Mouse (Mus musculus): ENCODE results near the gene Slc38a5.

GRCm38 (mm10) chrX:8271083-8271820 is at the start of gene Slc38a5:
- TF ChIP-seq POLR2A (IDR thresholded peaks at IDR 0.05; ENCODE audit: extremely low read depth, insufficient read depth, low read length) (no peak), CTCF (IDR thresholded peaks at IDR 0.05; ENCODE audit: extremely low read depth, insufficient read depth, low read length) (no peak)
